Mouse (Mus musculus): ENCODE measurements around the gene Camta2. TPM values are rescaled to one million over a fixed set of nuclear protein-coding genes. Genes with fewer than 3 reads are reported as not detected.
A peak's percentile ranks its signal among the peaks of the same experiment; 100 is the strongest.

The Camta2 gene
- total and polyA plus RNA-seq, 2 experiments from 2014 or later = 24.5 to 26.7 TPM

- 0 out of 2 replicates have a peak, but pooled peaks cover 5% of the 10 kb centered on the region for H3K4me1 ChIP-seq (ENCODE audit: insufficient read depth, low read length)
- no peak for TF ChIP-seq CTCF (IDR thresholded peaks at IDR 0.05; ENCODE audit: low read depth)
- H3K4me2 ChIP-seq (ENCODE audit: low read depth, low read length) = no peak overlapping the region
- DNase-seq (ENCODE audit: low spot score) (no peak), ATAC-seq (no peak)
- H3K9ac ChIP-seq (replicated peaks; ENCODE audit: low read length) = no peak overlapping the region
- H3K36me3 ChIP-seq (ENCODE audit: insufficient read depth, low read length) = peaks cover 15% of the 10 kb centered on the region; the same call in 1 of the 2 replicates
- no peaks in the 10 kb centered on the region for H3K9me3 ChIP-seq (ENCODE audit: low read length)
- no peak overlapping the region for H3K4me3 ChIP-seq (ENCODE audit: low read length)
- WGBS = 83% methylated on average over 5 of the region's 5 CpGs
- H3K27me3 ChIP-seq (ENCODE audit: insufficient read depth, low read length) = no peaks in the 10 kb centered on the region
- no peak overlapping the region for H3K27ac ChIP-seq
These were observed 29.4 kb downstream of the Camta2 start for GRCm38 (mm10) chr11:70658521-70658920.

GRCm38 (mm10) chr11:70657991-70658390 is 29.9 kb downstream of the Camta2 start:
- 64% methylated on average over 9 of the region's 9 CpGs for whole genome bisulfite sequencing
- Histone ChIP-seq H3K9ac (replicated peaks; ENCODE audit: low read length) (0 out of 2 replicates have a peak overlapping the region, but pooled peaks have one; percentile 1), H3K4me1 (ENCODE audit: insufficient read depth, low read length) (0 out of 2 replicates have a peak, but pooled peaks cover 7% of the 10 kb centered on the region), H3K9me3 (ENCODE audit: low read length) (no peaks in the 10 kb centered on the region), H3K4me2 (ENCODE audit: low read depth, low read length) (no peak overlapping the region), H3K27ac (no peak overlapping the region), H3K4me3 (ENCODE audit: low read length) (no peak overlapping the region), H3K36me3 (ENCODE audit: insufficient read depth, low read length) (peaks cover 11% of the 10 kb centered on the region; the same call in 1 of the 2 replicates), H3K27me3 (ENCODE audit: insufficient read depth, low read length) (no peaks in the 10 kb centered on the region)
- DNase-seq (ENCODE audit: low spot score) (no peak), ATAC-seq (no peak)
- TF ChIP-seq CTCF (IDR thresholded peaks at IDR 0.05; ENCODE audit: low read depth) = no peak

DNA sequence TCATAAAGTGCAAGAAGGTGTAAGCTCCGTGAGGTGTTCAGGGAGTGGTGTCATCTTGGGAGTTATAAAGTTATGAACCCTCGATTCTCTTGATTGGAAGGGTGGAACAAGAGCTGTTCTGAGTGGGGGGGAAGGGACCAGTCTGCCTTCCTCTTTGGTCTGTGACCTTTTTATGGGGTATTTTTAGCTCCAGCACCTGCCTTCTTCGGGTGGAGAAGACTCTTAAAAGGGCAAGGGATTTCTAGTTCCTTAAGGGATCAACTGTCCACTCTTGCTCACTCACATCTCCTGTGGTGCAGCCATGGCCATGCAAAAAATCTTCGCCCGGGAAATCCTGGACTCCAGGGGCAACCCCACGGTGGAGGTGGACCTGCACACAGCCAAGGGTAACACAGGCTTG is 30.3 kb downstream of the Camta2 start:
- Histone ChIP-seq H3K36me3 (ENCODE audit: insufficient read depth, low read length) (peaks cover 8% of the 10 kb centered on the region; the same call in 1 of the 2 replicates), H3K9me3 (ENCODE audit: low read length) (no peaks in the 10 kb centered on the region), H3K27ac (no peak overlapping the region), H3K4me2 (ENCODE audit: low read depth, low read length) (no peak overlapping the region), H3K4me1 (ENCODE audit: insufficient read depth, low read length) (0 out of 2 replicates have a peak, but pooled peaks cover 11% of the 10 kb centered on the region), H3K27me3 (ENCODE audit: insufficient read depth, low read length) (no peaks in the 10 kb centered on the region), H3K4me3 (ENCODE audit: low read length) (no peak overlapping the region), H3K9ac (replicated peaks; ENCODE audit: low read length) (no peak overlapping the region)
- no peak for DNase-seq (ENCODE audit: low spot score)
- ATAC-seq = no peak
- 61% methylated on average over 6 of the region's 6 CpGs for WGBS
- no peak for TF ChIP-seq CTCF (IDR thresholded peaks at IDR 0.05; ENCODE audit: low read depth)

GRCm38 (mm10) chr11:70656964-70657363 is 30.9 kb downstream of the Camta2 start, which contains the start of gene Eno3:
Eno3 (plus strand) TSS chr11:70657202.
- WGBS = 11% methylated on average over 3 of the region's 3 CpGs
- DNase-seq (ENCODE audit: low spot score) (no peak), ATAC-seq (no peak)
- H3K4me2 ChIP-seq (ENCODE audit: low read depth, low read length) = peak within 1 kb of the TSS; percentile 75
- peaks cover 7% of the 10 kb centered on the region; the same call in 1 of the 2 replicates for H3K36me3 ChIP-seq (ENCODE audit: insufficient read depth, low read length)
- peak within 1 kb of the TSS; percentile 45 for H3K9ac ChIP-seq (replicated peaks; ENCODE audit: low read length)
- no peak for TF ChIP-seq CTCF (IDR thresholded peaks at IDR 0.05; ENCODE audit: low read depth)
- no peaks in the 10 kb centered on the region for H3K27me3 ChIP-seq (ENCODE audit: insufficient read depth, low read length)
- peak within 1 kb of the TSS; percentile 99 for H3K4me3 ChIP-seq (ENCODE audit: low read length)
- no peaks in the 10 kb centered on the region for H3K9me3 ChIP-seq (ENCODE audit: low read length)
- H3K4me1 ChIP-seq (ENCODE audit: insufficient read depth, low read length) = 0 out of 2 replicates have a peak, but pooled peaks cover 11% of the 10 kb centered on the region
- peak within 1 kb of the TSS; percentile 99; the same call in 1 of the 2 replicates for H3K27ac ChIP-seq

DNA sequence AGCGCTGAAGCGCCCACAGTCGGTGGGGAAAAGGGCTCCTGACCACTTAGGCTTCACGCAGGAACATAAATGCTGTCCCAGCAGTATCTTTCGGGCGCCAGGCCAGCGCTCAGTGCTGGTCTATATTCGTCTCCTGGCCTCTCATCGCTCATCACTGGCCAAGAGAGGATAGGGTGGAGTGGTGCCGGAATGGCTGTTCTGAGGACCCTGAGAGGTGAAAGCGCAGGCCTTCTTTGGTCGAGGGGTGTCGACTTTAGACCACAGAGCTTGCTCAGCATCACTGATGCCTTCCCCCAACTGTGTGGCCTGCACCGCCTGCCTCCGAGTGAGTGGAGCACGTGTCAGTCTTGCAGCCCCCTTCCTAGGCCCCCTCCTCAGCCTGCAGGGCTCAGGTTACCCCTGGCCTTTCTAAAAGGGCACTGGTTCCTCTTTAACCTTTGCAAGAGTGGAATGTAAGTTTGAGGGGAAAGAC is 31.4 kb downstream of the Camta2 start:
- Histone ChIP-seq H3K4me3 (ENCODE audit: low read length) (peak overlapping the region; percentile 99), H3K9me3 (ENCODE audit: low read length) (no peaks in the 10 kb centered on the region), H3K27ac (0 out of 2 replicates have a peak overlapping the region, but pooled peaks have one; percentile 99), H3K4me2 (ENCODE audit: low read depth, low read length) (peak overlapping the region; percentile 75), H3K36me3 (ENCODE audit: insufficient read depth, low read length) (peaks cover 6% of the 10 kb centered on the region; the same call in 1 of the 2 replicates), H3K27me3 (ENCODE audit: insufficient read depth, low read length) (no peaks in the 10 kb centered on the region), H3K4me1 (ENCODE audit: insufficient read depth, low read length) (0 out of 2 replicates have a peak, but pooled peaks cover 11% of the 10 kb centered on the region), H3K9ac (replicated peaks; ENCODE audit: low read length) (peak overlapping the region; percentile 45)
- peak; percentile 28 for DNase-seq (ENCODE audit: low spot score)
- ATAC-seq = no peak
- TF ChIP-seq CTCF (IDR thresholded peaks at IDR 0.05; ENCODE audit: low read depth) = no peak
- WGBS = 9% methylated on average over 16 of the region's 16 CpGs

DNA sequence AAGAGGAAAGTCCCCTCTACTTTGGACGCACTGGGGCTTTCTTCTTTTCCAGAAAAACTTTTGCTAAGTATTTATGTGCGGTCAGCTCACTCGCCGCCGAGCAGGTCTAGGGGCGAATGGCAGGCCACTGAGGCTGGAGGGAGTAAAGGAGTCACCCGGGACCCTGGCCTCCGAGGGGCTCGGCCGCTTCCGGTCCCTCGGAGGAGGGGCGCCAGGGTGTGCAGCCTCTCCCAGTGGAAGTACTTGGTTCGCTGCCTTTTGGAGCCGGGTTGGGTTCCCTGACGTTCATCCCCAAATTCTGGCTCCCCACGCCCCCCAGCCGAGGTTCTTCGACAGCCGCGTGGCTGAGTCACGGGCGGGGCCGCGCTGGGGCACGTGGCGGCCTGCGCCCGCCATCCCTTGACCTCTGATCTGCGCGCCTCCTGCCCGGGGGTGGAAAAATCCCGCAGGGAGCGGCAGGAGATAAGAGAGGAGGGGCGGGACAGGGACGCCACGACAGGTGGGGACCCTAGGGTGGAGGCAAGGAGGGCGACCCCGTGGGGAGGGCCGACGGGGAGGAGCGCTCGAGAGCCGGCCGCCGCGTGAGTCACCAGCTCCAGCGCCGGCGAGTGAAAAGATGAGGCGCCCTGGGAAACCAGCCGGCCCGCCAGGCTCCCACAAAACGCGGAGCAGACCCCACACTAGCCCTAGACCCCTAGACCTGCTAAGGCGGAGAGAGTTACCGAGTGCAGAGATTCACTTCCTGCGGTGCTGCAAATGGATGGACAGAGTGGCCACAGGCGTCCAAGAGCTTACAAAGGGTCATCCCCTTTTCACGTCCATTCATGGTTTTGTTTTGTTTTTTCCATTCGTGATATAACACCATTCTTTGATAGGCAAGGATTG is 32.1 kb downstream of the Camta2 start:
- Histone ChIP-seq H3K9ac (replicated peaks; ENCODE audit: low read length) (peak overlapping the region; percentile 45), H3K4me2 (ENCODE audit: low read depth, low read length) (peak overlapping the region; percentile 75), H3K4me1 (ENCODE audit: insufficient read depth, low read length) (0 out of 2 replicates have a peak, but pooled peaks cover 11% of the 10 kb centered on the region), H3K27me3 (ENCODE audit: insufficient read depth, low read length) (no peaks in the 10 kb centered on the region), H3K9me3 (ENCODE audit: low read length) (no peaks in the 10 kb centered on the region), H3K4me3 (ENCODE audit: low read length) (peak overlapping the region; percentile 99), H3K27ac (peak overlapping the region; percentile 99; the same call in 1 of the 2 replicates), H3K36me3 (ENCODE audit: insufficient read depth, low read length) (peaks cover 10% of the 10 kb centered on the region; the same call in 1 of the 2 replicates)
- WGBS = under 1% methylated on average over 59 of the region's 61 CpGs
- ATAC-seq (0 out of 2 replicates have a peak, but pooled peaks have one; percentile 22), DNase-seq (ENCODE audit: low spot score) (peak; percentile 25)
- TF ChIP-seq CTCF (IDR thresholded peaks at IDR 0.05; ENCODE audit: low read depth) = no peak
